Mouse (Mus musculus): ENCODE results near the gene Snrpd3.
"Not testable (repeated sequence)": the region's sequence is repeated elsewhere in the genome, so short reads cannot be mapped to it uniquely, and the experiment has no call there.

The Snrpd3 gene

GRCm38 (mm10) chr10:75547901-75548300 is 30.6 kb downstream of the Snrpd3 start:
- DNase-seq = no peak

GRCm38 (mm10) chr10:75548486-75548885 is 31.1 kb downstream of the Snrpd3 start:
- no peak for DNase-seq

DNA sequence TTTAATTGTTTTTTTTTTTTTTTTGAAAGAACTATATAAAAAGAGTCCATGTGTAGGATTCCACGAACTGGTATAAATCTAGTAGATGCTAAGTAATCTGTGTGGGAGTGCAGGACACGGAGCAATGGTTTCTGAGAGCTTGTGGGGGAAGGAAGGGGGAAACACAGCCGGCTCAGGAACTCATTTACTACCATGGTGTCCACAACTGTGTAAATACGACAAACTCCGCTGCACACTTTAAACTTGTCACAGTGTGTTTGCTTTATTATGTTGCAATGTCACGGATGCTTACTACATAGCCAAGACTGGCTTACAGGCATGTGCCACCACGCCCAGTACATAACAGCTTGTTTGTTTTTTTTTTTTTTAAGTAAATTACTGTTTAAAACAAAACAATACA is 32.5 kb downstream of the Snrpd3 start:
- no peak for DNase-seq

GRCm38 (mm10) chr10:75551175-75551574 is 33.8 kb downstream of the Snrpd3 start:
- DNase-seq = no peak

DNA sequence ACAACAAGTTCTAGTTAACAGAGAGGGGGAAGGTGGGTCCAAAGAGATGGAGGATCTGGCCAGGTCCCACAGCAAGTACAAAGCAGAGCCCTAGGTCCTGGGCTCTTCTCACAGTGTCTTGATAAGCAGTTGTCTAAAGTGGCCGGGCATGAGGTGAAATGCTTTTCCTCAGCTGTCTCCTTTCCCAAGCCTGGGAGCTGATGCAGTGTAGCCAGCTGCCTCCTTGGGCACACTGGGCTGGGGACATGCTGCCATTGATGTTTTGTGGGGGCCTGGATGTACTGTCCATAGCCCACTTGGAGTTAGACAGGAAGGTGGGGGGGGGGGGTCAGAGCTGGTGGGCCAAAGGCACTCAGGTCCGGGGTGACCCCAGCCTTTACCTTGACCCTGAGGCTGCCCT is 34.8 kb downstream of the Snrpd3 start:
- DNase-seq = no peak

DNA sequence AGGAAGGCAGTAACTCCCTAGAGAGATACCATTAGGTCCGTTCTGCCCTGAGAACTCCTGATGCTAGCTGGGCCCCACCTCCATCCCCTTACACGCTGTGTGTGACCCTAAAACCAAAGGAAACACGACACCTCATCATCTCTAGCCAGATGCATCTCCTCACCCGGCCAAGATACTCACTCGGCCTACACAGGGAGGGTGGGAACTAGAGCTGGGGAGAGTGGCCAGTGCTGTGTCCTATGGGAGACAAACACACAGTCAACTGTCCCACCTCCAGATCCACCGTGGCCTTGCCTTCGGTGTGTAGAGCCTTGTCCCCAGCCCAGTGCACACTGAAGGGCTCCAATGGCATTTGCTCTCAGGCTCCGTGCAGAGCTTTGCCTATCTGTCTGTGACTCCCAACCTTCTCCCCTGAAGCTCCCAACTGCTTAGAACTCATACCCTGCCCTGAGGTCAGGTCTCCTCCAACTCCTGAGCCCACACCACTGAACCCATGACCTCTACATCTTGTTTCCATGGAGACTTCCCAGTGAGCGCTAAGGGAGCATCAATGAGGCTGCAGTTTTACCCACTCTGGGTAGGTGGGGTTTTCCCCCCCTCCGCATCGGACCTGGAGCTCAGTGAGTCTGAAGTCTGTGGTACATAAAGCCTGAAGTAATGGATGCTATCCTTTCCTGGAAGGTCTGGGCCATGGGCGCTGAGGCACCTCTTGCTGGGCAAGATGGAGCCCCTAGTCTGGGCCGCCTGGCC is 35.5 kb downstream of the Snrpd3 start:
- DNase-seq = no peak

GRCm38 (mm10) chr10:75554090-75554489 is 36.7 kb downstream of the Snrpd3 start:
- DNase-seq = no peak

GRCm38 (mm10) chr10:75555557-75555956 is 38.2 kb downstream of the Snrpd3 start:
- no peak for DNase-seq

DNA sequence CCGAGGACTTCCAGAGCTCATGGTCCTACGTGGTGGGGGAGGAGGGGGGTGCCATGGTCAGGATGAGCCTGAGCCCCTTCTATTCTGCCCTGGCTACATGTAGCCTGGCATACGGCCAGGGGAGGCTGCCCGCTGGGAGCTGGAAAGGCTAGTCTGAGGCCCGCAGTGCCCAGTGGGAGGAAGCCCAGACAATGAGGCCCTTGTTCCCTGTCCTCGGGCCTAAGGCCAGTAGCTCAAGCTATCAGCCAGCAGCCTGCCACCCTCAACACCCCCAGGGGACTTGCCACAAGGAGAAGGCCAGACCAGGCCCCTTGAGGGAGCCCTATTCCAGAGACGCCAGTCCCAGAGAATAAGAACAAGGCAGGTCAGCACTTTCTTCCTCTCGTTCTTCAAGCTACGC is 38.7 kb downstream of the Snrpd3 start:
- no peak for DNase-seq

DNA sequence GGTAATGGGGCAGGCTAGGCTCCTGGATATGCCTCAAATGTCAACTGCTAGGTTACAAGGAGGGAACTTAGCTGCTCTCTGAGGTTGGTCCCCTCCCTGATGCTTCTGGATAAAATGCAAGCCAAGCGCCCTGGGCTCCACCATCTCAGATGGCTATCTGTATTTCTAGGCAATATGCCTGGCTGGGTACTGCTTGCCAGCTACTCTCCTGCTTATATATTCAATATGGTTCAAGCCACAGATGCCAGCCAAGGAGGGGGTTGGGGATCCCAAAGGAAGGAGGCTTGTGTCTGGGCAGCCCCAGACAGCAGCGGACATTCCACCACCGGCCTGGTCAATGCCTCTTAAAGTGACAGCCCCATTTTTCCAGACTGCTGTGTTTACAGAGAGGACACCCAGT is 41.2 kb downstream of the Snrpd3 start:
- DNase-seq = no peak

GRCm38 (mm10) chr10:75559041-75559675 is 41.8 kb downstream of the Snrpd3 start:
- DNase-seq = no peak

DNA sequence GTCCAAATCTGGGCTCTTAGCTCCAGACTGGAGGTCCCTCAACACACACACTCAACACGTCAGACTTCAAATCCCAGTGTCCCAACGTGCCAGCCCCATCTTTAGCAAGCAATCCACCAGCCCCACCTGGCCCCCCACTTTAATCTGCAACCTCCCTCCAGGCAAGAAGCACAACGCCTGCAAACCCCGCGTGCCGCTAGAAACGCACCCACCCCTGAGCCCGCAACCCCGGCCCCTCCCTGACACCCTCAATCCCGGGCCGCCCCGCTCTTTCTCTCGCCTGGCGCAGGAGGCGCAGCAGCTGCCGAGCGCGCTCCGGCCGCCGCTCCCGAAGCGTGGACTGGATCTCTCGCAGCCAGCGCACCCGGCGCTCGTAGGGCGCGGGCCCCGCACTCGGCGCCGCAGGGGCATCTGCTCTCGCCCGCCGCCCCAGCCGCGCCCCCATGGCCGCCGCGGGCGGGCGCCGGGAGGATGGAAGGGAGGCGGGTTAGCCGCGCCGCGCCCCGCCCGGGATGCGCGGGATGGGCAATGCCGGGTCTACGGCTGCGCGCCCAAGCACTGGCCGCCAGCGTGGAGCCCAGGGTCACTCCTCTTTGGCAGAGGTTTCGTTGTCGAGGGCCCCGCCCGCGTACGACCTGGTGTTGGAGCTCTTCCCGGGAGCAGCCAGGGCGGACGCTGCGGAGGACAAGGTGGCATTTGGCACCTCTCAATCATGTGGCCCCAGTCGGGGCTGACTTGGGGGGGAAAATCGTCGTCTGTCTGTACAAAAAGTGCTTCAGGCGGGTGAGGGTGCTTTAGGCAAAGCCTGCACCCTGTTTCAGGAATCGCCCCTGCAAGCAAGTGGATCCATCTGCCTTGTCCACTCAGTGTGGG is 42.6 kb downstream of the Snrpd3 start, which contains the start of gene Lrrc75b:
Lrrc75b (minus strand) TSS at position 655 of the 873 bp plus-strand sequence.
- DNase-seq = no peak

DNA sequence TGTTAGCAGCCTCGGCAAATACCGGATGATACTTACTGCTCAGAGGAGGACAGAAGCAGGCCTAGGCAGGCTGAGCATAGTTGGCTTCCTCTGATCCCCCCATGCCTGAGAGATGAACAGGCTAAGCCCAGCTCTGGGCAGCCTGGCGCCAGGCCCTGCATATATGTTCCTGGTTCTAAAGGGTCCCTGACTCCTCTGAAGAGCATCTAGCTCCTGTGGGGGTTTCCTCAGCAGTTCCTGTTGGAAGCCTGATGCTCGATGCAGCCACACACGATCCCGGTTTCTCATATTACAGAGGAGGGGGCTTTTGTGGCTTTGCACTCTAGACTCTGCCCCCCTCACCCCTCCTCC is 43.2 kb downstream of the Snrpd3 start:
- no peak for DNase-seq

DNA sequence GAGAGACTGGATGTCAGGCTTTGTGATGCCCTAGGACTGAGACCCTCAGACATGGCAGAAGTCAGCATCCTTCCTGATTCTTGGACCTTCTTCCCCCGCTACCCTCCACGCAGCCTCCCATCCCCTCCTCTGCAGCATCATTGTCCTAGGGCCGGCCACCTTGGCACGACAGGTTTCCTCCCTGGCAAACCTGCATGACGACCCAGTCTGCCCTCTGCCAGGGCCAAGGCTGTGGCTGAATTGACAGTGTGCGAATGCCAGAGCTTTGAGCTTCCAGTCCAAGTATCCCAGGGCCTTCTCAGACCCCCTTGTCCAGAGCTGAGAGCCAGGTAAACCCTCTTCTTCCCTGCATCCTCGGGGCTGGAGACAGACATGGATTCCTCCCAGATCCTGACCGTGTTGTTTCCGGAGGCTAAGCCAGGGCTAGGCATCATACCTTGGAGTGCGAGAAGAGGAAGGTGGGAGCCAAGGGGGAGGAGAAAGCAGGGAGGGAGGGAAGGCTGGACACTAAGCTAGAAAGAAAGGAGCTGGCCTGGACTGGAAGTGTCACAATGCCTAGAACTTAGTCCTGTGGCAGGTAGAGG is 43.8 kb downstream of the Snrpd3 start, which contains the start of gene Ggt1:
Ggt1 (plus strand) TSS at position 534 of the 584 bp plus-strand sequence.
- DNase-seq = no peak

DNA sequence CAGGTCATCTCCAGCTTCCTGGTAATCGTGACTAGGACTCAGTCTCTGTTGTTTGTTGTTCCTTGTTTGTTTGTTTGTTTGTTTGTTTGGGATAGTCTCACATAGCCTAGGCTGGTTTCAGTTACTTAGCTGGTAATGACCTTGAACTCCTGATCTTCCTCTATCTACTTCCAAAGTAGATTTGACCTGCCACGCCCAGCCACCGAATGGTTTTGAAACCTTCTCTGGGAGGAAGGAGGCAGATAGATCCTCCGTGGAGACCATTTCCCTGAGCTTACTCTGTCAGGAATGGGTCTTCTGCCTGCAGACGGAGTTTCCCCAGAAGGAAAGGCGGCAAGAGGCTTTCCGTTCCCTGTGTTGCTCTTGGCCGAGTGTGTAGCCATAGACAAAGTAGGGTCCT is 45.2 kb downstream of the Snrpd3 start:
- no peak for DNase-seq

DNA sequence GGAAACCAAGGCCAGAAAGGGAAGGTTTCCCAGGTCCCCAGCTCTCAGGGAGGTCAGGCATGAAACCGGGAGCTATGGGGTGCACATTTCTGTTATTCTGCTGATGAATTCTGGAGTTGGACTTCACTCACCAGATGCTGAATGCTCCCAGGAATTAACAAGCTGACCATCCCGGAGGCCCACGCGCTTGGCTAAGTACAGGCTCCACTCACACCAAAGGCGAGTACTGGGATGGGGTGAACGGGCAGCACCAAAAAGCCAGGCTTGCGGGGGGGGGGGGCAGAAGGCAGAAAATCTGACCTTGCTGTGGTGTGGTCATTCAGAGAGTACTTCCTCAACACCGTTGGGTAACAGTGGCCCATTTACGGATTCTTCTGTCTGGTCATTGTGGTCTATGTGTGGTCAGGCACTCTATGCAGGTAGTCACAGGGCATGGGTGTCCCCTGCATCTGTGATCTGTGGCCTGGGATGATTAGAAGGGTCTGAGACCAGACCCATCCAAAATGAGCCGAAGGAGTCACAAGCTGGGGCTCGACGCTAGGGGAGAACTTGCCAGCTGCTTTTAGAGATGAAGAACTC is 47.4 kb downstream of the Snrpd3 start:
- no peak for DNase-seq

GRCm38 (mm10) chr10:75565436-75565835 is 48.1 kb downstream of the Snrpd3 start:
- no peak for DNase-seq

- DNase-seq = no peak
These were observed 48.6 kb downstream of the Snrpd3 start for GRCm38 (mm10) chr10:75565906-75566305.

- no peak for DNase-seq
These were observed 49.0 kb downstream of the Snrpd3 start for GRCm38 (mm10) chr10:75566321-75566720.

- not testable (repeated sequence) for DNase-seq
These were observed 49.4 kb downstream of the Snrpd3 start for GRCm38 (mm10) chr10:75566765-75567164.

- no peak for DNase-seq
These were observed 50.7 kb downstream of the Snrpd3 start for GRCm38 (mm10) chr10:75568029-75568428.

DNA sequence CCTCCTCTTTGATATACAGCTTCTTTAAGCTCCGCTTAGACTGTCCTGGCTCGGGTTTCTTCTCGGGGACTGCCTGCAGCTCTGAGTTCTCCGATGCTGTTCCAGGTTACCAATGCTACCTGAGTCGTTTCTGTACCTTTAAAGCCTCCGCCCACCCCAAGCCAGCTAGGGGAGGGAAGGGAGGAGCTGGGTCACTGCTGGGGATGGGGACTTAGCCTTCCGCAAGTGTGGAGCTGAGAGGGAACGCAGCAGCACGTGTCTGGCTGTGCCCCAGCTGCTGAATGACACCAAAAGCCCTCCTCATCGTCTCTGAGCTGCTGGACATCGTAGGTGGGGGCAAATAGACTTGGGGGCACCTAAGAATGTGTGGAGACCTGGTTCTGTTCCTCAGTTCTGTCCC is 51.1 kb downstream of the Snrpd3 start:
- DNase-seq = no peak

DNA sequence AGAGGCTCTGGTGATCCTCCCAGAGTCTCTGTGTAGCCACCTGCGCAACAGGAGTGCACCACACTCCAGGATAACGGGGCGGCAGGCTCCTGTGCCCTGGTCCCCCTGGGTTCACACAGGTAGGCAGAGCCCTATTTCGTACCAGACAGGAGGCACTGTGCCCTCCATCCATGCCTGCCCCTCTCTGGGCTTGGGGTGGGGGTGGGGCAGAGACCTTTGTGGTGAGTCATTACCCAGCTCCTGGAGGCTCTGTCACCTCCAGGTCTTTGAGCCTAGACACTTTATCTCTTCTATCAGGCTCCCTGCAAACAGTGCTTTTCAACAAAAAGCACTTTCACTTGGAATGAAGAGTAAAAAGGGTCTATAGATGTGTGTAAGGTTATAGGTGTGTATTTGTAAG is 51.5 kb downstream of the Snrpd3 start:
- no peak for DNase-seq
